Mouse (Mus musculus): ENCODE measurements at regions not wholly inside any gene's neighbourhood (a gene's known extent, or its start where the extent isn't known, plus 50 kb on each side); places are given as distances from the start of the nearest gene placed in this dataset.

GRCm38 (mm10) chr1:152273430-152273829, 113.1 kb downstream of the Tsen15 start:
- H3K27me3 ChIP-seq, result no peaks in the 10 kb centered on the region
- no peak overlapping the region for H3K4me2 ChIP-seq (replicated peaks)
- ATAC-seq (replicated peaks), result no peak
- H3K36me3 ChIP-seq, result no peaks in the 10 kb centered on the region
- WGBS, result 78% methylated on average over 1 of the region's 1 CpGs
- H3K27ac ChIP-seq (replicated peaks), result no peak overlapping the region
- no peaks in the 10 kb centered on the region for H3K9me3 ChIP-seq
- H3K9ac ChIP-seq (replicated peaks), result no peak overlapping the region
- no peaks in the 10 kb centered on the region for H3K4me1 ChIP-seq
- H3K4me3 ChIP-seq, result no peak overlapping the region

GRCm38 (mm10) chr1:152269936-152270702, 116.4 kb downstream of the Tsen15 start:
- Histone ChIP-seq H3K4me2 (replicated peaks) (no peak overlapping the region), H3K4me1 (no peaks in the 10 kb centered on the region), H3K9ac (replicated peaks) (no peak overlapping the region), H3K27me3 (no peaks in the 10 kb centered on the region), H3K9me3 (no peaks in the 10 kb centered on the region), H3K4me3 (no peak overlapping the region), H3K36me3 (no peaks in the 10 kb centered on the region), H3K27ac (replicated peaks) (no peak overlapping the region)
- ATAC-seq (replicated peaks), result no peak
- 67% methylated on average over 10 of the region's 10 CpGs for WGBS

- Histone ChIP-seq H3K27me3 (no peaks in the 10 kb centered on the region), H3K4me2 (replicated peaks) (no peak overlapping the region), H3K36me3 (no peaks in the 10 kb centered on the region), H3K9ac (replicated peaks) (no peak overlapping the region), H3K9me3 (no peaks in the 10 kb centered on the region), H3K4me1 (no peaks in the 10 kb centered on the region), H3K4me3 (no peak overlapping the region), H3K27ac (replicated peaks) (no peak overlapping the region)
- ATAC-seq (replicated peaks), result no peak
Measured at GRCm38 (mm10) chr1:152266390-152266789, 120.1 kb downstream of the Tsen15 start.

GRCm38 (mm10) chr1:152264981-152265380, 121.5 kb downstream of the Tsen15 start:
- Histone ChIP-seq H3K27ac (replicated peaks) (no peak overlapping the region), H3K4me1 (no peaks in the 10 kb centered on the region), H3K4me3 (no peak overlapping the region), H3K4me2 (replicated peaks) (no peak overlapping the region), H3K9me3 (no peaks in the 10 kb centered on the region), H3K27me3 (no peaks in the 10 kb centered on the region), H3K36me3 (no peaks in the 10 kb centered on the region), H3K9ac (replicated peaks) (no peak overlapping the region)
- 91% methylated on average over 6 of the region's 6 CpGs for WGBS
- no peak for ATAC-seq (replicated peaks)

GRCm38 (mm10) chr1:152261472-152261871, 125.0 kb downstream of the Tsen15 start:
- Histone ChIP-seq H3K4me1 (no peaks in the 10 kb centered on the region), H3K9ac (replicated peaks) (no peak overlapping the region), H3K4me2 (replicated peaks) (no peak overlapping the region), H3K36me3 (no peaks in the 10 kb centered on the region), H3K27ac (replicated peaks) (no peak overlapping the region), H3K4me3 (no peak overlapping the region), H3K9me3 (no peaks in the 10 kb centered on the region), H3K27me3 (no peaks in the 10 kb centered on the region)
- 37% methylated on average over 4 of the region's 4 CpGs for WGBS
- ATAC-seq (replicated peaks), result no peak

GRCm38 (mm10) chr1:152260950-152261349, 125.5 kb downstream of the Tsen15 start:
- 88% methylated on average over 1 of the region's 1 CpGs for WGBS
- H3K9ac ChIP-seq (replicated peaks), result no peak overlapping the region
- no peaks in the 10 kb centered on the region for H3K27me3 ChIP-seq
- ATAC-seq (replicated peaks), result no peak
- H3K4me3 ChIP-seq, result no peak overlapping the region
- H3K9me3 ChIP-seq, result no peaks in the 10 kb centered on the region
- no peak overlapping the region for H3K4me2 ChIP-seq (replicated peaks)
- no peaks in the 10 kb centered on the region for H3K36me3 ChIP-seq
- H3K27ac ChIP-seq (replicated peaks), result no peak overlapping the region
- no peaks in the 10 kb centered on the region for H3K4me1 ChIP-seq

- Histone ChIP-seq H3K4me1 (no peaks in the 10 kb centered on the region), H3K36me3 (no peaks in the 10 kb centered on the region), H3K9ac (replicated peaks) (no peak overlapping the region), H3K9me3 (no peaks in the 10 kb centered on the region), H3K27ac (replicated peaks) (no peak overlapping the region), H3K27me3 (no peaks in the 10 kb centered on the region), H3K4me2 (replicated peaks) (no peak overlapping the region), H3K4me3 (no peak overlapping the region)
- ATAC-seq (replicated peaks), result no peak
- WGBS, result 77% methylated on average over 12 of the region's 12 CpGs
Measured at GRCm38 (mm10) chr1:152258258-152258657, 128.2 kb downstream of the Tsen15 start.

GRCm38 (mm10) chr1:152253906-152254305, 132.6 kb downstream of the Tsen15 start:
- H3K36me3 ChIP-seq, result no peaks in the 10 kb centered on the region
- no peaks in the 10 kb centered on the region for H3K27me3 ChIP-seq
- H3K9ac ChIP-seq (replicated peaks), result no peak overlapping the region
- H3K9me3 ChIP-seq, result no peaks in the 10 kb centered on the region
- no peak for ATAC-seq (replicated peaks)
- no peaks in the 10 kb centered on the region for H3K4me1 ChIP-seq
- WGBS, result 83% methylated on average over 4 of the region's 4 CpGs
- H3K4me2 ChIP-seq (replicated peaks), result no peak overlapping the region
- H3K4me3 ChIP-seq, result no peak overlapping the region
- no peak overlapping the region for H3K27ac ChIP-seq (replicated peaks)

GRCm38 (mm10) chr1:152253486-152253885, 133.0 kb downstream of the Tsen15 start:
- no peak overlapping the region for H3K4me2 ChIP-seq (replicated peaks)
- H3K4me1 ChIP-seq, result no peaks in the 10 kb centered on the region
- no peak overlapping the region for H3K27ac ChIP-seq (replicated peaks)
- 86% methylated on average over 4 of the region's 4 CpGs for WGBS
- no peak for ATAC-seq (replicated peaks)
- H3K9me3 ChIP-seq, result no peaks in the 10 kb centered on the region
- no peaks in the 10 kb centered on the region for H3K36me3 ChIP-seq
- H3K27me3 ChIP-seq, result no peaks in the 10 kb centered on the region
- no peak overlapping the region for H3K9ac ChIP-seq (replicated peaks)
- no peak overlapping the region for H3K4me3 ChIP-seq

- H3K9me3 ChIP-seq, result no peaks in the 10 kb centered on the region
- no peak overlapping the region for H3K4me3 ChIP-seq
- no peaks in the 10 kb centered on the region for H3K36me3 ChIP-seq
- no peaks in the 10 kb centered on the region for H3K27me3 ChIP-seq
- no peaks in the 10 kb centered on the region for H3K4me1 ChIP-seq
- no peak overlapping the region for H3K9ac ChIP-seq (replicated peaks)
- no peak for ATAC-seq (replicated peaks)
- H3K4me2 ChIP-seq (replicated peaks), result no peak overlapping the region
- H3K27ac ChIP-seq (replicated peaks), result no peak overlapping the region
- WGBS, result 68% methylated on average over 9 of the region's 9 CpGs
Measured at GRCm38 (mm10) chr1:152252658-152253267, 133.7 kb downstream of the Tsen15 start.

GRCm38 (mm10) chr1:152241026-152241425, 145.5 kb downstream of the Tsen15 start:
- Histone ChIP-seq H3K36me3 (no peaks in the 10 kb centered on the region), H3K4me3 (no peak overlapping the region), H3K4me2 (replicated peaks) (no peak overlapping the region), H3K9me3 (no peaks in the 10 kb centered on the region), H3K27ac (replicated peaks) (no peak overlapping the region), H3K4me1 (no peaks in the 10 kb centered on the region), H3K9ac (replicated peaks) (no peak overlapping the region), H3K27me3 (no peaks in the 10 kb centered on the region)
- 95% methylated on average over 9 of the region's 9 CpGs for whole genome bisulfite sequencing
- no peak for ATAC-seq (replicated peaks)

GRCm38 (mm10) chr1:152239376-152239775, 147.1 kb downstream of the Tsen15 start:
- H3K27ac ChIP-seq (replicated peaks), result no peak overlapping the region
- no peak overlapping the region for H3K4me2 ChIP-seq (replicated peaks)
- no peak overlapping the region for H3K9ac ChIP-seq (replicated peaks)
- no peak for ATAC-seq (replicated peaks)
- 71% methylated on average over 6 of the region's 6 CpGs for WGBS
- no peaks in the 10 kb centered on the region for H3K36me3 ChIP-seq
- H3K4me1 ChIP-seq, result no peaks in the 10 kb centered on the region
- H3K27me3 ChIP-seq, result no peaks in the 10 kb centered on the region
- no peaks in the 10 kb centered on the region for H3K9me3 ChIP-seq
- no peak overlapping the region for H3K4me3 ChIP-seq
